Mouse (Mus musculus) embryonic facial prominence, embryonic 14.5 days (tissue): ENCODE measurements at regions not wholly inside any gene's neighbourhood (a gene's known extent, or its start where the extent isn't known, plus 50 kb on each side); places are given as distances from the start of the nearest gene placed in this dataset.
"Not testable (repeated sequence)": the region's sequence is repeated elsewhere in the genome, so short reads cannot be mapped to it uniquely, and the experiment has no call there.

Experiments
- ATAC-seq: fragments of 200-750 bp; cut with Nextera tagmentation; 2 replicates; pipeline ENCODE4 v1.8.0; 2017; ENCODE audit warnings: low read depth, moderate number of reproducible peaks, moderate TSS enrichment
- DNase-seq: peaks from one replicate; pipeline ENCODE4 v3.0.0-alpha.2; 2015; ENCODE audit warnings: low spot score
- H3K27ac ChIP-seq: fragments of 300-500 bp; sonication (generic); replicated peaks from 2 replicates; pipeline ENCODE4 v1.5.1; 2014; ENCODE audit warnings: low read depth, mild to moderate bottlenecking, low read length, moderate library complexity
- H3K27me3 ChIP-seq: fragments of 300-500 bp; sonication (generic); replicated peaks from 2 replicates; pipeline ENCODE4 v1.6.1; 2014; ENCODE audit warnings: low read length; ENCODE audit not compliant: control insufficient read depth, insufficient read depth
- H3K36me3 ChIP-seq: fragments of 300-500 bp; sonication (generic); 2 replicates; pipeline ENCODE4 v1.6.1; 2014; ENCODE audit warnings: low read length, mixed read lengths; ENCODE audit not compliant: control insufficient read depth, insufficient read depth
- H3K4me1 ChIP-seq: fragments of 300-500 bp; sonication (generic); 2 replicates; pipeline ENCODE4 v1.6.1; 2014; ENCODE audit warnings: antibody characterized with exemption, low read length; ENCODE audit not compliant: control insufficient read depth, insufficient read depth
- H3K4me2 ChIP-seq: fragments of 300-500 bp; sonication (generic); 2 replicates; pipeline ENCODE4 v1.6.1; 2014; ENCODE audit warnings: low read depth, mild to moderate bottlenecking, low read length, moderate library complexity, mixed read lengths
- H3K4me3 ChIP-seq: fragments of 300-500 bp; sonication (generic); 2 replicates; pipeline ENCODE4 v1.5.1; 2014; ENCODE audit warnings: low read depth, mild to moderate bottlenecking, low read length
- H3K9ac ChIP-seq: fragments of 300-500 bp; sonication (generic); 2 replicates; pipeline ENCODE4 v1.6.1; 2014; ENCODE audit warnings: low read depth, mild to moderate bottlenecking, low read length, moderate library complexity, mixed read lengths
- H3K9me3 ChIP-seq: fragments of 300-500 bp; sonication (generic); 2 replicates; pipeline ENCODE4 v1.6.1; 2016; ENCODE audit warnings: low read length; ENCODE audit not compliant: control insufficient read depth
- WGBS: fragments of 180-500 bp; shearing (Covaris S2); extraction: QIAGEN DNeasy Blood & Tissue Kit; methylation state at CpG from one replicate; pipeline ENCODE4 v1.1.7; 2014; 5-methylcytosine and 5-hydroxymethylcytosine counted together

- not testable (repeated sequence) for ATAC-seq, H3K36me3 ChIP-seq, H3K4me2 ChIP-seq, H3K4me1 ChIP-seq, H3K27me3 ChIP-seq, H3K9ac ChIP-seq, H3K4me3 ChIP-seq, DNase-seq, H3K27ac ChIP-seq, H3K9me3 ChIP-seq
- 53% methylated on average over 3 of the region's 3 CpGs for WGBS
Observed at GRCm38 (mm10) chr16:21102033-21102432, 51.8 kb downstream of the Teddm3 start.

- ATAC-seq, H3K4me1 ChIP-seq, H3K27ac ChIP-seq, H3K4me3 ChIP-seq, H3K9me3 ChIP-seq, H3K4me2 ChIP-seq, H3K27me3 ChIP-seq, H3K9ac ChIP-seq, DNase-seq, H3K36me3 ChIP-seq: not testable (repeated sequence)
- 82% methylated on average over 2 of the region's 2 CpGs for WGBS
Observed at GRCm38 (mm10) chr16:21100126-21100525, 53.7 kb downstream of the Teddm3 start.

- 61% methylated on average over 5 of the region's 5 CpGs for WGBS
- DNase-seq (no peak), ATAC-seq (no peak)
- H3K4me3 ChIP-seq: no peak overlapping the region
- no peak overlapping the region for H3K9ac ChIP-seq
- no peaks in the 10 kb centered on the region for H3K27me3 ChIP-seq
- no peaks in the 10 kb centered on the region for H3K36me3 ChIP-seq
- no peak overlapping the region for H3K4me2 ChIP-seq
- no peaks in the 10 kb centered on the region for H3K9me3 ChIP-seq
- H3K27ac ChIP-seq: no peak overlapping the region
- no peaks in the 10 kb centered on the region for H3K4me1 ChIP-seq
Observed at GRCm38 (mm10) chr16:21074779-21075148, 79.0 kb downstream of the Teddm3 start.

GRCm38 (mm10) chr16:21074082-21074778, 79.6 kb downstream of the Teddm3 start:
- H3K36me3 ChIP-seq, H3K4me3 ChIP-seq, H3K4me2 ChIP-seq, H3K27me3 ChIP-seq, H3K9ac ChIP-seq, H3K9me3 ChIP-seq, DNase-seq, H3K27ac ChIP-seq, H3K4me1 ChIP-seq: not testable (repeated sequence)
- peak; percentile 84; the same call in 1 of the 2 replicates for ATAC-seq
- WGBS: 25% methylated on average over 7 of the region's 10 CpGs

GRCm38 (mm10) chr16:21060211-21060610, 93.6 kb downstream of the Teddm3 start:
- Histone ChIP-seq H3K36me3 (no peaks in the 10 kb centered on the region), H3K27me3 (no peaks in the 10 kb centered on the region), H3K9ac (no peak overlapping the region), H3K4me1 (no peaks in the 10 kb centered on the region), H3K4me2 (no peak overlapping the region), H3K27ac (no peak overlapping the region), H3K9me3 (0 out of 2 replicates have a peak, but pooled peaks cover 8% of the 10 kb centered on the region), H3K4me3 (no peak overlapping the region)
- ATAC-seq: no peak
- whole genome bisulfite sequencing: 78% methylated on average over 2 of the region's 2 CpGs
- DNase-seq: no peak

- no peak overlapping the region for H3K27ac ChIP-seq
- ATAC-seq: no peak
- H3K36me3 ChIP-seq: no peaks in the 10 kb centered on the region
Observed at GRCm38 (mm10) chr16:21054772-21055171, 99.0 kb downstream of the Teddm3 start.

GRCm38 (mm10) chr16:21022087-21022486, 131.7 kb downstream of the Teddm3 start:
- not testable (repeated sequence) for H3K36me3 ChIP-seq, ATAC-seq, H3K4me2 ChIP-seq, H3K27ac ChIP-seq, H3K9me3 ChIP-seq, H3K4me3 ChIP-seq, DNase-seq, H3K9ac ChIP-seq, H3K27me3 ChIP-seq, H3K4me1 ChIP-seq
- WGBS: 79% methylated on average over 1 of the region's 1 CpGs

More at GRCm38 (mm10) chr16:21054772-21055171, 99.0 kb downstream of the Teddm3 start:
- H3K4me2 ChIP-seq: no peak overlapping the region
- H3K4me1 ChIP-seq: no peaks in the 10 kb centered on the region
- no peak overlapping the region for H3K9ac ChIP-seq
- DNase-seq: no peak
- no peak overlapping the region for H3K4me3 ChIP-seq
- H3K9me3 ChIP-seq: 0 out of 2 replicates have a peak, but pooled peaks cover 16% of the 10 kb centered on the region
- H3K27me3 ChIP-seq: no peaks in the 10 kb centered on the region

GRCm38 (mm10) chr16:21004871-21005270, 148.9 kb downstream of the Teddm3 start:
- Histone ChIP-seq H3K9ac (no peak overlapping the region), H3K36me3 (no peaks in the 10 kb centered on the region), H3K4me1 (0 out of 2 replicates have a peak, but pooled peaks cover 3% of the 10 kb centered on the region), H3K9me3 (peaks cover 6% of the 10 kb centered on the region; the same call in 1 of the 2 replicates), H3K27me3 (no peaks in the 10 kb centered on the region), H3K4me2 (no peak overlapping the region), H3K4me3 (no peak overlapping the region), H3K27ac (no peak overlapping the region)
- ATAC-seq (no peak), DNase-seq (no peak)

GRCm38 (mm10) chr16:21001126-21001525, 152.7 kb downstream of the Teddm3 start:
- Histone ChIP-seq H3K9me3 (peaks cover 6% of the 10 kb centered on the region; the same call in 1 of the 2 replicates), H3K36me3 (no peaks in the 10 kb centered on the region), H3K4me3 (no peak overlapping the region), H3K4me1 (0 out of 2 replicates have a peak, but pooled peaks cover 3% of the 10 kb centered on the region), H3K27me3 (no peaks in the 10 kb centered on the region), H3K9ac (no peak overlapping the region), H3K4me2 (no peak overlapping the region), H3K27ac (no peak overlapping the region)
- DNase-seq (peak; percentile 61), ATAC-seq (no peak)
- WGBS: 64% methylated on average over 1 of the region's 1 CpGs
